Mouse (Mus musculus) embryonic facial prominence, embryonic 13.5 days (tissue): ENCODE results near the gene Ccdc102a. TPM values are rescaled to one million over a fixed set of nuclear protein-coding genes. Genes with fewer than 3 reads are reported as not detected.

Experiments used
- ATAC-seq: fragments of 200-750 bp; cut with Nextera tagmentation; 2 replicates; pipeline ENCODE4 v1.8.0; 2017; ENCODE audit warnings: low read depth; ENCODE audit not compliant: insufficient number of reproducible peaks, insufficient read depth, low FRiP score, low TSS enrichment
- H3K27ac ChIP-seq: fragments of 300-500 bp; sonication (generic); 2 replicates; pipeline ENCODE4 v1.5.1; 2015; ENCODE audit warnings: moderate library complexity, mild to moderate bottlenecking, inconsistent platforms
- H3K27me3 ChIP-seq: fragments of 300-500 bp; sonication (generic); 2 replicates; pipeline ENCODE4 v1.6.1; 2015; ENCODE audit warnings: mild to moderate bottlenecking, inconsistent platforms
- H3K36me3 ChIP-seq: fragments of 300-500 bp; sonication (generic); 2 replicates; pipeline ENCODE4 v1.6.1; 2015; ENCODE audit warnings: mild to moderate bottlenecking, inconsistent platforms
- H3K4me1 ChIP-seq: fragments of 300-500 bp; sonication (generic); 2 replicates; pipeline ENCODE4 v1.6.1; 2015; ENCODE audit warnings: inconsistent platforms
- H3K4me2 ChIP-seq: fragments of 300-500 bp; sonication (generic); 2 replicates; pipeline ENCODE4 v1.6.1; 2015; ENCODE audit warnings: moderate library complexity, mild to moderate bottlenecking, inconsistent platforms
- H3K4me3 ChIP-seq: fragments of 300-500 bp; sonication (generic); 2 replicates; pipeline ENCODE4 v1.5.1; 2015; ENCODE audit warnings: mild to moderate bottlenecking, inconsistent platforms
- H3K9ac ChIP-seq: fragments of 300-500 bp; sonication (generic); 2 replicates; pipeline ENCODE4 v1.6.1; 2015; ENCODE audit warnings: mild to moderate bottlenecking, inconsistent platforms
- H3K9me3 ChIP-seq: fragments of 300-500 bp; sonication (generic); 2 replicates; pipeline ENCODE4 v1.6.1; 2016; ENCODE audit warnings: inconsistent platforms
- WGBS: fragments of 180-500 bp; shearing (Covaris S2); methylation state at CpG from one replicate; pipeline ENCODE4 v1.1.7; 2015; ENCODE audit warnings: mixed read lengths; 5-methylcytosine and 5-hydroxymethylcytosine counted together
- polyA plus RNA-seq: library from polyadenylated mRNA; unstranded; fragments of >200 nt; fragmentation: Nextera tagmentation; extraction: Ambion mirVana; gene quantifications from 2 replicates; pipeline ENCODE4 v1.2.1, GENCODE M21; 2015

Ccdc102a gene
- polyA plus RNA-seq, 1 experiment from 2014 or later: 40.7 TPM

DNA sequence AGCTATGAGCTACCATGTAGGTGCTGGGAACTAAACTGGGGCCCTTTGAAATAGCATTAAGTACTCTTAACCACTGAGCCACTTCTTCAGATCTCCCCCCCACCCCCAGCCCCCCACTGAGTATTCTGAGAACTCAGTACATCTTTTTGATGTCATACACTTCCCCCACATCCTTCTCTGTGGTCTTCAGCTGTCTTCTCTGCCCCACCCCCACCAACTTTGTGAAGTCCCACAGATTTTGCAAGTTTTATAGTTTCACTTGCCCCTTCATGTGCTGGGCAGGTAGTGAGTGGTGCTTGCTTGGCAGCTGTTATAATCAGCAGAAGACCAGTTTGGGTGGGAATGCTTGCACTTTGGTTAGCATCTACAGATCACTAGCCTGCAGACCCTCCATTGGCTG is 1.4 kb upstream of the Ccdc102a start:
- no peak overlapping the region for H3K4me2 ChIP-seq
- H3K36me3 ChIP-seq: no peaks in the 10 kb centered on the region
- no peak overlapping the region for H3K27ac ChIP-seq
- H3K4me3 ChIP-seq: no peak overlapping the region
- H3K9ac ChIP-seq: no peak overlapping the region
- H3K27me3 ChIP-seq: no peaks in the 10 kb centered on the region
- H3K4me1 ChIP-seq: peaks cover 34% of the 10 kb centered on the region
- no peaks in the 10 kb centered on the region for H3K9me3 ChIP-seq
- ATAC-seq: no peak

DNA sequence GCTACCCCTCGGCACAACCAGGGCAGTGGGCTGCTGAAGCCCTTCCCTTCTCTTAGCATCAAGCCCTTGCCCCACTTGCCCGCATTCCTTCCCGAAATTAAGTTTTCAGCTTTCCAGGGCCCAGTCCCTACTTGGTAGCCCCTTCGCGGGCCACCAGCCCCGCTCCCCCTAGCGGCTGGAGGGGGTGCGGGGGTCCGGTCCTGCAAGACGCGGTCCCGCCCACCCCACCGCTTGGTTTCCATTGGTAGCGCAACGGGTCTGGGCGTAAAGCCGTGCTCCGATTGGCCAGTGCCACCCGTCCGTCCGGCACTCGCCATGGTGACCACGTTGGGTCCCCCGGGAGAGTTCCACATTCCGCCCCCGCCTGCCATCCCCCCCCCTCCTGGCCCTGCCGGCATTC is 546 bp downstream of the Ccdc102a start:
- ATAC-seq: peak; percentile 94
- H3K4me2 ChIP-seq: peak overlapping the region; percentile 85
- no peaks in the 10 kb centered on the region for H3K9me3 ChIP-seq
- H3K4me1 ChIP-seq: peaks cover 50% of the 10 kb centered on the region
- under 1% methylated on average over 27 of the region's 27 CpGs for WGBS
- peak overlapping the region; percentile 82 for H3K4me3 ChIP-seq
- H3K9ac ChIP-seq: peak overlapping the region; percentile 92
- H3K27me3 ChIP-seq: peaks cover 16% of the 10 kb centered on the region
- peak overlapping the region; percentile 90 for H3K27ac ChIP-seq
- H3K36me3 ChIP-seq: peaks cover 6% of the 10 kb centered on the region

- ATAC-seq: no peak
- 3% methylated on average over 10 of the region's 10 CpGs for WGBS
- H3K27ac ChIP-seq: peak overlapping the region; percentile 90
These were observed 956 bp downstream of the Ccdc102a start for GRCm38 (mm10) chr8:94916960-94917324.

DNA sequence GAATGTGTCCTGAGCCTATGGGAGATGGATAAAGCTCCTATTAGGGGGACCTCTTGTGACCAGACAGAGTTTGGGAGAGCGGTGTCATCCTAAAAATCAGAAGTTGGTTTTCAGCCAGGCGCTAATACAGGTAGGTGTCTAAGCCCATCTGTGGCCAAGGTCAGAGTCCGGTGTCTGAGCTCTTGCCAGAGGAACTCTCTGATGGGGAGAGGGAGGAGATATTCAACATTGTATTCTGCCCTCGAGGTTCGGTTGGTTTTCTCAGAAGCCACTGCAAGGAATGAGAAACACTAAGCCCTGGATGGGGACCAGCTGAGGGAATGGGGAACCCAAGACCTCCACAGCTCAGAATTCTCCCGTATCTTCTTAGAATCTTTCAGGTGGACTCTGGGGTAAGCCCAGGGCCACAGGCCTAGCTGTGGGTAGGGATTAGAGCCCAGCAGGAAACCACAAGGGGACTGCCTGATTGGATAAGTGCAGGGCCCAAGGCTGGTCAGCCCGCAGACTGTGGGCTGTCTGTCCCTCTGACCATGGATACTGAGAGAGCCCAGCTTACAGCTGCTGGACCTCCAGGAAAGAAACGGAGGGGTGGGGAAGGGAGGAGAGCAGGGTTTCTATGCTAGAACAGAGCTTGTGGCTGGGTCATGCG is 1.5 kb downstream of the Ccdc102a start:
- H3K27me3 ChIP-seq: peaks cover 17% of the 10 kb centered on the region
- no peak for ATAC-seq
- peak overlapping the region; percentile 85 for H3K4me2 ChIP-seq
- peaks cover 52% of the 10 kb centered on the region for H3K4me1 ChIP-seq
- peak overlapping the region; percentile 90 for H3K27ac ChIP-seq
- peak overlapping the region; percentile 82 for H3K4me3 ChIP-seq
- no peaks in the 10 kb centered on the region for H3K9me3 ChIP-seq
- WGBS: 36% methylated on average over 9 of the region's 9 CpGs
- H3K36me3 ChIP-seq: peaks cover 15% of the 10 kb centered on the region
- H3K9ac ChIP-seq: peak overlapping the region; percentile 92

More at GRCm38 (mm10) chr8:94916960-94917324, 956 bp downstream of the Ccdc102a start:
- peaks cover 10% of the 10 kb centered on the region for H3K36me3 ChIP-seq
- H3K9me3 ChIP-seq: no peaks in the 10 kb centered on the region
- peak overlapping the region; percentile 92 for H3K9ac ChIP-seq
- peaks cover 50% of the 10 kb centered on the region for H3K4me1 ChIP-seq
- H3K4me2 ChIP-seq: peak overlapping the region; percentile 85
- peak overlapping the region; percentile 82 for H3K4me3 ChIP-seq
- H3K27me3 ChIP-seq: peaks cover 17% of the 10 kb centered on the region

DNA sequence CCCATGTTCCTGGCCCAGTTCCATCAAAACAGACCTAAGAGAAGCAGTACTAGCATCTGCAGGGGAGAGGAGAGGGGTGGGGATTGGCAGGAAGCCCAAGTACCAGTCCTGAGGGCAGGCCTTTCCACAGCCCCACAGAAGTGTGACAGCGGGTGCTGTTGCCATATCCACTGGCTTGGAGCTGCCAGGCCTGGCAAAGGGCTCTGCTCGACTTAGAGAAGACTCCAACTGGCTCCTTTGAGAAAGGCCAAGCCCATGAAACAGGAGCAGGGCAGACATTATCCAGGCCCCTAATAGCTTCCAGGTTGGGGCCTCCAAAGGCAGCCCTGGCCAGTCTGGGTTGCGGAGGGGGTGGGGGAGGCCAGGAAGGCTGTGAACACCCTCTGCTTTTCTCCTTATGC is 3.2 kb downstream of the Ccdc102a start:
- ATAC-seq: peak; percentile 43
- peaks cover 28% of the 10 kb centered on the region for H3K36me3 ChIP-seq
- H3K4me1 ChIP-seq: peaks cover 54% of the 10 kb centered on the region
- H3K9ac ChIP-seq: 0 out of 2 replicates have a peak overlapping the region, but pooled peaks have one; percentile 37
- peak overlapping the region; percentile 85 for H3K4me2 ChIP-seq
- WGBS: 10% methylated on average over 3 of the region's 3 CpGs
- peak overlapping the region; percentile 15 for H3K4me3 ChIP-seq
- H3K9me3 ChIP-seq: no peaks in the 10 kb centered on the region
- H3K27ac ChIP-seq: peak overlapping the region; percentile 80
- H3K27me3 ChIP-seq: peaks cover 17% of the 10 kb centered on the region

GRCm38 (mm10) chr8:94914256-94914655 is 3.6 kb downstream of the Ccdc102a start:
- Histone ChIP-seq H3K9ac (0 out of 2 replicates have a peak overlapping the region, but pooled peaks have one; percentile 54), H3K4me2 (peak overlapping the region; percentile 85), H3K36me3 (peaks cover 33% of the 10 kb centered on the region), H3K27me3 (peaks cover 17% of the 10 kb centered on the region), H3K4me1 (peaks cover 57% of the 10 kb centered on the region), H3K4me3 (peak overlapping the region; percentile 15; the same call in 1 of the 2 replicates), H3K27ac (peak overlapping the region; percentile 80), H3K9me3 (no peaks in the 10 kb centered on the region)
- 63% methylated on average over 6 of the region's 6 CpGs for WGBS
- ATAC-seq: no peak

DNA sequence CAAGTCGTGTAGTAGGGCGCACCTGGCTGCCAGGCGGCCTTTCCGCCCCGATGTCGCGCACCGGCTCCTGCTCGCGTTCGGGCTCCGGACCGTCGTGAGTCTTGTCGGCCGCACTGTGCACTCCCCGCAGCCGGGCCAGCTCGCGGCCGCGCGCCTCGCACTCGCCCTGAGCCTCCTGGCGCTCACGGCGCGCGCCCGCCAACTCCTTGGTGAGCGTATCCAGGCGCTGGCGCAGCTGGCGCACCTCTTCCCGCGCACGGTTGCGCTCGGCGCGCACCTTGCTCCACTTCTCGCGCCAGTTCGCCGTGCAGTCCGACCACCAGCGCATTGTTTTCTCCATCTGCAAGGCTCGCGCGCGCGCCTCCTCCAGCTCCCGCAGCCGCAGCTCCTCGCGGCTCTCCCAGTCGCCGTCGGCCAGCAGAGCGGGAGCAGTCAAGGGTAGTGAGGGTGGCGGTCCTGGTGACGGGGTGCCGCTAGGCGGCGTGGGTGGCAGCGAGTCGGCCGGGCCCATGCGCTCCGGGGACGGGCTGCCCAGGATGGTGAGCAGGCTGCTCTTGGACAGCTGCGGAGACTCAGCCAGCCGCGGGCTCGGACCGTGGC is 4.7 kb downstream of the Ccdc102a start:
- Histone ChIP-seq H3K27ac (no peak overlapping the region), H3K36me3 (peaks cover 40% of the 10 kb centered on the region), H3K9me3 (no peaks in the 10 kb centered on the region), H3K9ac (peak overlapping the region; percentile 54; the same call in 1 of the 2 replicates), H3K4me2 (peak overlapping the region; percentile 85), H3K4me1 (peaks cover 52% of the 10 kb centered on the region), H3K27me3 (peaks cover 17% of the 10 kb centered on the region), H3K4me3 (peak overlapping the region; percentile 38)
- no peak for ATAC-seq
- WGBS: 8% methylated on average over 77 of the region's 77 CpGs

GRCm38 (mm10) chr8:94908847-94909246 is 9.1 kb downstream of the Ccdc102a start:
- no peaks in the 10 kb centered on the region for H3K9me3 ChIP-seq
- peaks cover 16% of the 10 kb centered on the region for H3K27me3 ChIP-seq

DNA sequence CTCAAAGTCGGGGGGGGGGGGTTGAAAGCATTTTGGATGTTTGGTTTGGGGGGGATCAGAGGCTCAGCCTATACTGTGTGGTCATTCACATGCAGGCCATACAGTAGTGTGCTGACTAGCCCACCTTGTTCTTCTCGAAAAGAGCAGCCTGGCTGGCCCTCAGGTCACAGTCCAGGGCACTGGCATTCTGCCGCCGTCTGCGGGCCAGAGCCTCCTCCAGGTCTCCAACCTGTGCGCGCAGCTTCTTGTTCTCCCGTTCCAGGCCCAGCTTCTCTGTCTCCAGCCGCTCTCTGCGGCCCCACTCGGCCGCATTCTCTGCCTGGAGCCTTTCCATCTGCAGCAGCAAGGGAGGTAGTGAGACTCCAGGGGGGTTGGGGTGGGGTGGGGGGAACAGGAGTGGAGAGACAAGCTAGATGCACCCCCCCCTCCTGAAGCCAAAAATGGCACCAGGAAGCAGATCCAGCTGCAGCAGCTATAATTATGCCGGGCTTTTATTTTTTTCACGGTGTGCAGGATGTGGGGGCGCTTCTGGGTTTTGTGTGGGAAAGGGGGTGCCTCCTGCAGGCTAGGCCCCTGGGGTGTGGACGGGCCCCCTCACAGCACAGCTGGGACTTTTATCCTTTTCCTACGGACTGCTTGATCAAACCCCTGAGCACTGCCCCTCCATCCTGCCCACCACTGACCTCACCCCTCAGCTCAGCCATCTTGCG is 10.2 kb downstream of the Ccdc102a start:
- no peak for ATAC-seq
- H3K36me3 ChIP-seq: peaks cover 91% of the 10 kb centered on the region
- H3K9ac ChIP-seq: no peak overlapping the region
- no peak overlapping the region for H3K27ac ChIP-seq
- no peak overlapping the region for H3K4me3 ChIP-seq
- H3K9me3 ChIP-seq: no peaks in the 10 kb centered on the region
- H3K4me1 ChIP-seq: peaks cover 15% of the 10 kb centered on the region
- H3K4me2 ChIP-seq: no peak overlapping the region
- H3K27me3 ChIP-seq: peaks cover 5% of the 10 kb centered on the region
- 81% methylated on average over 18 of the region's 18 CpGs for WGBS

More at GRCm38 (mm10) chr8:94908847-94909246, 9.1 kb downstream of the Ccdc102a start:
- H3K4me3 ChIP-seq: no peak overlapping the region
- peaks cover 82% of the 10 kb centered on the region for H3K36me3 ChIP-seq
- no peak for ATAC-seq
- peaks cover 26% of the 10 kb centered on the region for H3K4me1 ChIP-seq
- 8% methylated on average over 4 of the region's 4 CpGs for WGBS
- H3K9ac ChIP-seq: no peak overlapping the region
- no peak overlapping the region for H3K4me2 ChIP-seq
- H3K27ac ChIP-seq: no peak overlapping the region

- H3K4me3 ChIP-seq: no peak overlapping the region
- no peak overlapping the region for H3K27ac ChIP-seq
- H3K4me2 ChIP-seq: no peak overlapping the region
- no peak overlapping the region for H3K9ac ChIP-seq
- H3K9me3 ChIP-seq: no peaks in the 10 kb centered on the region
- H3K27me3 ChIP-seq: no peaks in the 10 kb centered on the region
- 68% methylated on average over 12 of the region's 12 CpGs for WGBS
- peaks cover 78% of the 10 kb centered on the region for H3K36me3 ChIP-seq
- H3K4me1 ChIP-seq: peaks cover 24% of the 10 kb centered on the region
- ATAC-seq: no peak
These were observed 13.3 kb downstream of the Ccdc102a start for GRCm38 (mm10) chr8:94904450-94905175.

DNA sequence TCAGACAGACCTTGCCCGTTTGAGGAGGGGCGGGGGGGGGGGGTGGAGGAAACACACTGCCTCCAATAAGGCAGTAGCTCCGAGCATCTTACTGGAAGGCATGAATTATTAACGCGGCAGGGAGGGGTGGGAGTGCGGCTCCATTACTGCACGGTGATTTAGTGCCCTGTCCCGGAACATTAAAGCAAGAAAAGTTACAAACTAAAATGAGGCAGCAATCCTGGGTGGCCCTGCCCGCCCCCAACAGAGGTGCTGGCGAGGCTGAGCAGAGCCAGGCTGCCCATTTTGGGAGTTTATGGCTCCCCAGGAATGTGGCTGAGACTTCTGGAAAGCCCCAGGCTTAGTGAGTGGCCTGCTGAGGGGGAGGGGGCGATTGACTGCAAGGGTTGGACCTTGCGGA is 14.2 kb downstream of the Ccdc102a start:
- WGBS: 67% methylated on average over 12 of the region's 12 CpGs
- Histone ChIP-seq H3K27ac (no peak overlapping the region), H3K36me3 (peaks cover 73% of the 10 kb centered on the region), H3K4me1 (peaks cover 29% of the 10 kb centered on the region), H3K9ac (no peak overlapping the region), H3K9me3 (no peaks in the 10 kb centered on the region), H3K4me2 (no peak overlapping the region), H3K4me3 (no peak overlapping the region), H3K27me3 (no peaks in the 10 kb centered on the region)
- no peak for ATAC-seq
